In genomic region chr9:45954294-45955106, GRCm38 (mm10) we compare ENCODE assay signal across 8 mouse cellular contexts. TPM values are rescaled to one million over a fixed set of nuclear protein-coding genes. Genes with fewer than 3 reads are reported as not detected.
DNase-seq lines count a peak whose midpoint lies in the region; ATAC-seq and TF ChIP-seq lines count a peak whose summit lies in the region.

No protein-coding gene starts in this region.

- H3K9me3 ChIP-seq in intestine, embryonic 14.5 days (ENCODE audit: control insufficient read depth, low read length), result no peaks in the 10 kb centered on the region
- H3K9me3 ChIP-seq in midbrain, postnatal 0 days (ENCODE audit: low read length), result no peaks in the 10 kb centered on the region
- no peaks in the 10 kb centered on the region for H3K9me3 ChIP-seq in stomach, embryonic 16.5 days (replicated peaks; ENCODE audit: control insufficient read depth, low read length)

- under 1% methylated on average over 61 of the region's 63 CpGs for WGBS in intestine, embryonic 14.5 days
- under 1% methylated on average over 63 of the region's 63 CpGs for WGBS in midbrain, postnatal 0 days
- WGBS in stomach, embryonic 16.5 days, result under 1% methylated on average over 62 of the region's 63 CpGs

- peak overlapping the region; percentile 89 for H3K4me3 ChIP-seq in intestine, embryonic 14.5 days (ENCODE audit: low read depth, low read length)
- H3K4me3 ChIP-seq in midbrain, postnatal 0 days (ENCODE audit: low read depth, low read length), result peak overlapping the region; percentile 95
- peak overlapping the region; percentile 76 for H3K4me3 ChIP-seq in stomach, embryonic 16.5 days (replicated peaks; ENCODE audit: low read length)

- no peak for TF ChIP-seq CTCF in midbrain, postnatal 0 days (IDR thresholded peaks at IDR 0.05)

- H3K9ac ChIP-seq in intestine, embryonic 14.5 days (ENCODE audit: low read length), result peak overlapping the region; percentile 90
- H3K9ac ChIP-seq in midbrain, postnatal 0 days (replicated peaks; ENCODE audit: low read length, poor library complexity, severe bottlenecking), result peak overlapping the region; percentile 91
- peak overlapping the region; percentile 91 for H3K9ac ChIP-seq in stomach, embryonic 16.5 days (ENCODE audit: low read length)

- peaks cover 24% of the 10 kb centered on the region for H3K36me3 ChIP-seq in intestine, embryonic 14.5 days (ENCODE audit: control insufficient read depth, insufficient read depth, low read length)
- peaks cover 27% of the 10 kb centered on the region for H3K36me3 ChIP-seq in midbrain, postnatal 0 days (ENCODE audit: insufficient read depth, low read length)
- 0 out of 2 replicates have a peak, but pooled peaks cover 3% of the 10 kb centered on the region for H3K36me3 ChIP-seq in stomach, embryonic 16.5 days (ENCODE audit: control insufficient read depth, insufficient read depth, low read length)

- DNase-seq in 3134 (ENCODE audit: extremely low read depth, insufficient read length, low spot score), result peak; percentile 80
- peak; percentile 76 for DNase-seq in Muller cell, postnatal 12 days (ENCODE audit: inconsistent ontology term)
- peak; percentile 62 to 71 for DNase-seq in cerebellum, postnatal 10 days
- DNase-seq in gastrocnemius, adult 18-20 months (ENCODE audit: low spot score), result peak; percentile 44
- DNase-seq in intestine, embryonic 14.5 days (ENCODE audit: low spot score), result peak; percentile 86
- peak; percentile 62 for DNase-seq in liver
- peak; percentile 33 for DNase-seq in midbrain, postnatal 0 days (ENCODE audit: low spot score)

- no peaks in the 10 kb centered on the region for H3K27me3 ChIP-seq in intestine, embryonic 14.5 days (replicated peaks; ENCODE audit: control insufficient read depth, insufficient read depth, low read length)
- no peaks in the 10 kb centered on the region for H3K27me3 ChIP-seq in midbrain, postnatal 0 days (ENCODE audit: insufficient read depth, low read length)
- H3K27me3 ChIP-seq in stomach, embryonic 16.5 days (ENCODE audit: control insufficient read depth, insufficient read depth, low read length), result no peaks in the 10 kb centered on the region

- ATAC-seq in intestine, embryonic 14.5 days (replicated peaks; ENCODE audit: low FRiP score, low TSS enrichment, low read depth), result peak; percentile 80
- ATAC-seq in midbrain, postnatal 0 days (ENCODE audit: low FRiP score), result peak; percentile 75
- ATAC-seq in stomach, embryonic 16.5 days (ENCODE audit: insufficient read depth, low FRiP score), result peak; percentile 59

- H3K27ac ChIP-seq in intestine, embryonic 14.5 days (ENCODE audit: low read depth), result peak overlapping the region; percentile 90
- peak overlapping the region; percentile 84 for H3K27ac ChIP-seq in midbrain, postnatal 0 days (ENCODE audit: low read depth, low read length)
- peak overlapping the region; percentile 88 for H3K27ac ChIP-seq in stomach, embryonic 16.5 days (ENCODE audit: low read length)

- peak overlapping the region; percentile 91 for H3K4me2 ChIP-seq in intestine, embryonic 14.5 days (ENCODE audit: low read length)
- H3K4me2 ChIP-seq in midbrain, postnatal 0 days (ENCODE audit: low read depth, low read length, poor library complexity, severe bottlenecking), result peak overlapping the region; percentile 89
- peak overlapping the region; percentile 78 for H3K4me2 ChIP-seq in stomach, embryonic 16.5 days (ENCODE audit: low read depth, low read length)

- H3K4me1 ChIP-seq in intestine, embryonic 14.5 days (replicated peaks; ENCODE audit: control insufficient read depth, insufficient read depth, low read length), result peaks cover 19% of the 10 kb centered on the region
- H3K4me1 ChIP-seq in midbrain, postnatal 0 days (ENCODE audit: insufficient read depth, low read length), result peaks cover 13% of the 10 kb centered on the region; the same call in 1 of the 2 replicates
- peaks cover 20% of the 10 kb centered on the region for H3K4me1 ChIP-seq in stomach, embryonic 16.5 days (ENCODE audit: control insufficient read depth, insufficient read depth, low read length)

RNA-seq across cellular contexts. Expression of gene Sidt2, which starts 0.6 kb away (rescaled TPM):
- 10 to 100 TPM; 57.8 to 66.2 TPM for total RNA-seq in gastrocnemius, adult 18-20 months (2021)
- polyA plus RNA-seq in intestine, embryonic 14.5 days (2014; fragmentation: Nextera tagmentation; extraction: Ambion mirVana), result 37.9 and 41.2 TPM in 2 replicates
- 107 and 115 TPM in 2 replicates for total RNA-seq in midbrain, postnatal 0 days (2014; rRNA removed)
- 46.7 and 50.8 TPM in 2 replicates for polyA plus RNA-seq in midbrain, postnatal 0 days (2015; fragmentation: Nextera tagmentation; extraction: Ambion mirVana)
- 40.9 and 41.7 TPM in 2 replicates for polyA plus RNA-seq in stomach, embryonic 16.5 days (2015; fragmentation: Nextera tagmentation; extraction: Ambion mirVana)

RNA-seq across cellular contexts. Expression of gene Tagln, which starts 18.6 kb away (rescaled TPM):
- total RNA-seq in gastrocnemius, adult 18-20 months (2021), result 10 to 100 TPM; 40.9 to 62.1 TPM
- polyA plus RNA-seq in intestine, embryonic 14.5 days (2014; fragmentation: Nextera tagmentation; extraction: Ambion mirVana), result 443 and 452 TPM in 2 replicates
- total RNA-seq in midbrain, postnatal 0 days (2014; rRNA removed), result 5.2 and 5.3 TPM in 2 replicates
- 4.2 and 5.2 TPM in 2 replicates for polyA plus RNA-seq in midbrain, postnatal 0 days (2015; fragmentation: Nextera tagmentation; extraction: Ambion mirVana)
- polyA plus RNA-seq in stomach, embryonic 16.5 days (2015; fragmentation: Nextera tagmentation; extraction: Ambion mirVana), result 572 and 707 TPM in 2 replicates

RNA-seq across cellular contexts. Expression of gene Rnf214, which starts 47.8 kb away (rescaled TPM):
- total RNA-seq in gastrocnemius, adult 18-20 months (2021), result 10 to 100 TPM; 28.2 to 29.5 TPM
- 47.2 and 55.1 TPM in 2 replicates for polyA plus RNA-seq in intestine, embryonic 14.5 days (2014; fragmentation: Nextera tagmentation; extraction: Ambion mirVana)
- 51.4 and 53.4 TPM in 2 replicates for total RNA-seq in midbrain, postnatal 0 days (2014; rRNA removed)
- 70.5 and 84.6 TPM in 2 replicates for polyA plus RNA-seq in midbrain, postnatal 0 days (2015; fragmentation: Nextera tagmentation; extraction: Ambion mirVana)
- 34.5 and 39.8 TPM in 2 replicates for polyA plus RNA-seq in stomach, embryonic 16.5 days (2015; fragmentation: Nextera tagmentation; extraction: Ambion mirVana)

RNA-seq across cellular contexts. Expression of gene Pcsk7, which starts 48.2 kb away (rescaled TPM):
- total RNA-seq in gastrocnemius, adult 18-20 months (2021), result 1 to 10 TPM; 8.0 to 9.0 TPM
- polyA plus RNA-seq in intestine, embryonic 14.5 days (2014; fragmentation: Nextera tagmentation; extraction: Ambion mirVana), result 14.6 and 15.4 TPM in 2 replicates
- 23.2 and 46.8 TPM in 2 replicates for total RNA-seq in midbrain, postnatal 0 days (2014; rRNA removed)
- 18.2 and 20.2 TPM in 2 replicates for polyA plus RNA-seq in midbrain, postnatal 0 days (2015; fragmentation: Nextera tagmentation; extraction: Ambion mirVana)
- 25.3 and 26.9 TPM in 2 replicates for polyA plus RNA-seq in stomach, embryonic 16.5 days (2015; fragmentation: Nextera tagmentation; extraction: Ambion mirVana)

RNA-seq across cellular contexts. Expression of gene Pafah1b2, which starts 58.0 kb away (rescaled TPM):
- total RNA-seq in gastrocnemius, adult 18-20 months (2021), result 10 to 100 TPM; 23.6 to 32.0 TPM
- 156 and 172 TPM in 2 replicates for polyA plus RNA-seq in intestine, embryonic 14.5 days (2014; fragmentation: Nextera tagmentation; extraction: Ambion mirVana)
- 237 and 357 TPM in 2 replicates for total RNA-seq in midbrain, postnatal 0 days (2014; rRNA removed)
- 241 and 249 TPM in 2 replicates for polyA plus RNA-seq in midbrain, postnatal 0 days (2015; fragmentation: Nextera tagmentation; extraction: Ambion mirVana)
- 143 and 152 TPM in 2 replicates for polyA plus RNA-seq in stomach, embryonic 16.5 days (2015; fragmentation: Nextera tagmentation; extraction: Ambion mirVana)

Comparison
In these comparisons a context has a peak if more than half of its experiments do, and no peak if none do; other contexts are left out.
1. Peak in every context shown above with its lines: DNase-seq, ATAC-seq, H3K4me3 ChIP-seq and H3K27ac ChIP-seq.
2. DNase-seq: peak in every context shown above with its lines; median percentile 86 in intestine, embryonic 14.5 days; 80 in 3134; 76 in Muller cell, postnatal 12 days; 66 in cerebellum, postnatal 10 days; 62 in liver; 44 in gastrocnemius, adult 18-20 months; 33 in midbrain, postnatal 0 days.
3. RNA of gene Tagln, which starts 18.6 kb away (polyA plus RNA-seq): 572 to 707 TPM in stomach, embryonic 16.5 days and 443 to 452 TPM in intestine, embryonic 14.5 days; 4.2 to 5.2 TPM in midbrain, postnatal 0 days; every median in the first group is over 10 times any median in the second.